17 mouse cellular contexts compared by ENCODE assay signal in genomic region chr7:137154623-137155022, GRCm38 (mm10).
"Had no signal": no experiment of that assay in that cellular context is flagged by ENCODE, and none has a peak within 500 bp of the region (broad histone marks: within the 10 kb centered on the region; RNA-seq: fewer than 3 reads in every experiment).

No protein-coding gene starts in this region.

- H3K9me3 ChIP-seq: lung, embryonic 15.5 days; midbrain, embryonic 13.5 days; midbrain, embryonic 15.5 days; neural tube, embryonic 12.5 days had no signal

- ATAC-seq: lung, postnatal 0 days; midbrain, embryonic 13.5 days; midbrain, embryonic 15.5 days had no signal

- H3K9ac ChIP-seq: lung, embryonic 15.5 days; midbrain, embryonic 13.5 days; midbrain, embryonic 15.5 days; neural tube, embryonic 12.5 days had no signal

- H3K36me3 ChIP-seq: lung, embryonic 15.5 days; midbrain, embryonic 13.5 days; midbrain, embryonic 15.5 days; neural tube, embryonic 12.5 days had no signal

- H3K27me3 ChIP-seq: lung, embryonic 15.5 days; megakaryocyte, embryonic 14.5 days; midbrain, embryonic 13.5 days; midbrain, embryonic 15.5 days; neural tube, embryonic 12.5 days had no signal

- H3K27ac ChIP-seq: lung, embryonic 15.5 days; macrophage; midbrain, embryonic 13.5 days; midbrain, embryonic 15.5 days; neural tube, embryonic 12.5 days had no signal

- H3K4me2 ChIP-seq: lung, embryonic 15.5 days; midbrain, embryonic 11.5 days; midbrain, embryonic 13.5 days; midbrain, embryonic 15.5 days; neural tube, embryonic 12.5 days had no signal

- H3K4me1 ChIP-seq: lung, embryonic 15.5 days; megakaryocyte, embryonic 14.5 days; midbrain, embryonic 15.5 days had no signal

- DNase-seq: lung, adult 2 months; lung, postnatal 14 days; lung, postnatal 36 days; right cerebral cortex, postnatal 25 days; right cerebral cortex, postnatal 4 days; spleen, adult 18-20 months; thymus, adult 18-20 months; thymus, postnatal 14 days; thymus, postnatal 36 days had no signal

- H3K4me3 ChIP-seq: lung, embryonic 15.5 days; megakaryocyte, embryonic 14.5 days; midbrain, embryonic 13.5 days; midbrain, embryonic 15.5 days; neural tube, embryonic 12.5 days had no signal
